ENCODE assay signal across 8 mouse cellular contexts in genomic region chr11:98660517-98660916, GRCm38 (mm10). TPM values are rescaled to one million over a fixed set of nuclear protein-coding genes. Genes with fewer than 3 reads are reported as not detected.
DNase-seq lines count a peak whose midpoint lies in the region; ATAC-seq and TF ChIP-seq lines count a peak whose summit lies in the region.

No protein-coding gene starts in this region.

- no peaks in the 10 kb centered on the region for H3K9me3 ChIP-seq in heart, embryonic 10.5 days
- H3K9me3 ChIP-seq in intestine, embryonic 15.5 days, result no peaks in the 10 kb centered on the region
- H3K9me3 ChIP-seq in limb, embryonic 11.5 days (ENCODE audit: control insufficient read depth, low read length), result no peaks in the 10 kb centered on the region

- no peak overlapping the region for H3K27ac ChIP-seq in heart, adult 2 months
- no peak overlapping the region for H3K27ac ChIP-seq in heart, embryonic 10.5 days
- no peak overlapping the region for H3K27ac ChIP-seq in intestine, embryonic 15.5 days
- no peak overlapping the region for H3K27ac ChIP-seq in limb, embryonic 11.5 days (replicated peaks; ENCODE audit: low read depth, low read length)

- 8% methylated on average over 6 of the region's 6 CpGs for WGBS in heart, adult 2 months
- 12% methylated on average over 6 of the region's 6 CpGs for WGBS in heart, embryonic 10.5 days
- WGBS in intestine, embryonic 15.5 days, result 9% methylated on average over 6 of the region's 6 CpGs
- WGBS in limb, embryonic 11.5 days, result 10% methylated on average over 6 of the region's 6 CpGs

- intact Hi-C loops in heart, adult 2 months (cut with DNase I), result no loop called here

- no peaks in the 10 kb centered on the region for H3K27me3 ChIP-seq in heart, adult 2 months (ENCODE audit: control insufficient read depth, insufficient read depth, low read length)
- H3K27me3 ChIP-seq in heart, embryonic 10.5 days (ENCODE audit: insufficient read depth, poor library complexity, severe bottlenecking), result peaks cover 21% of the 10 kb centered on the region; the same call in 1 of the 2 replicates
- no peaks in the 10 kb centered on the region for H3K27me3 ChIP-seq in intestine, embryonic 15.5 days (replicated peaks)
- no peaks in the 10 kb centered on the region for H3K27me3 ChIP-seq in limb, embryonic 11.5 days (ENCODE audit: control insufficient read depth, insufficient read depth, low read length)

- peak in 1 of 2 experiments; percentile 14 for DNase-seq in heart, adult 2 months
- DNase-seq in heart, embryonic 10.5 days (ENCODE audit: low spot score), result no peak
- peak; percentile 68 for DNase-seq in R1 (ENCODE audit: low read depth, low spot score)
- DNase-seq in limb, embryonic 11.5 days (ENCODE audit: low spot score), result peak; percentile 38
- DNase-seq in neural tube, embryonic 10.5 days (ENCODE audit: extremely low spot score, low spot score), result peak; percentile 26
- DNase-seq in urinary bladder, adult 18-20 months (ENCODE audit: low spot score in 2 of 2), result no peak

- no peaks in the 10 kb centered on the region for H3K36me3 ChIP-seq in heart, adult 2 months (ENCODE audit: control insufficient read depth, insufficient read depth, low read length)
- no peaks in the 10 kb centered on the region for H3K36me3 ChIP-seq in heart, embryonic 10.5 days
- H3K36me3 ChIP-seq in intestine, embryonic 15.5 days, result no peaks in the 10 kb centered on the region
- H3K36me3 ChIP-seq in limb, embryonic 11.5 days (ENCODE audit: control insufficient read depth, insufficient read depth, low read length), result no peaks in the 10 kb centered on the region

- H3K9ac ChIP-seq in heart, adult 2 months (ENCODE audit: low read depth, low read length), result no peak overlapping the region
- no peak overlapping the region for H3K9ac ChIP-seq in intestine, embryonic 15.5 days
- no peak overlapping the region for H3K9ac ChIP-seq in limb, embryonic 11.5 days (ENCODE audit: low read length)

- H3K79me2 ChIP-seq in heart, adult 2 months (replicated peaks; ENCODE audit: control insufficient read depth, insufficient read depth, low read length), result no peaks in the 10 kb centered on the region

- H3K4me1 ChIP-seq in heart, adult 2 months (ENCODE audit: control insufficient read depth, insufficient read depth, low read length), result no peaks in the 10 kb centered on the region; the same call in 1 of the 2 replicates
- no peaks in the 10 kb centered on the region for H3K4me1 ChIP-seq in heart, embryonic 10.5 days
- H3K4me1 ChIP-seq in intestine, embryonic 15.5 days (replicated peaks), result no peaks in the 10 kb centered on the region
- no peaks in the 10 kb centered on the region for H3K4me1 ChIP-seq in limb, embryonic 11.5 days (ENCODE audit: control insufficient read depth, insufficient read depth, low read length)

- peak; percentile 83 for ATAC-seq in erythroid progenitor cell, adult 5-6 weeks (replicated peaks; ENCODE audit: low FRiP score, poor library complexity, severe bottlenecking)
- ATAC-seq in intestine, embryonic 15.5 days, result peak; percentile 65
- no peak for ATAC-seq in limb, embryonic 11.5 days (ENCODE audit: insufficient number of reproducible peaks, low FRiP score, low TSS enrichment, low read depth)

- TF ChIP-seq CTCF in heart, adult 2 months (IDR thresholded peaks at IDR 0.05), result peak; percentile 87

- H3K4me2 ChIP-seq in intestine, embryonic 15.5 days (replicated peaks), result peak overlapping the region; percentile 7; the same call in 1 of the 2 replicates
- H3K4me2 ChIP-seq in limb, embryonic 11.5 days (ENCODE audit: low read depth, severe bottlenecking), result no peak overlapping the region

- no peak for TF ChIP-seq POLR2A in heart, adult 2 months (IDR thresholded peaks at IDR 0.05; ENCODE audit: insufficient read depth, low read depth, low read length)

- H3K4me3 ChIP-seq in heart, adult 2 months, result no peak overlapping the region
- no peak overlapping the region for H3K4me3 ChIP-seq in heart, embryonic 10.5 days
- H3K4me3 ChIP-seq in intestine, embryonic 15.5 days (replicated peaks), result no peak overlapping the region
- no peak overlapping the region for H3K4me3 ChIP-seq in limb, embryonic 11.5 days (ENCODE audit: low read depth, low read length)

- TF ChIP-seq EP300 in heart, adult 2 months (IDR thresholded peaks at IDR 0.05; ENCODE audit: insufficient read depth, low read depth, low read length), result no peak

RNA-seq across cellular contexts. Expression of gene Gsdma, which starts 3.6 kb away (rescaled TPM):
- total RNA-seq in heart, adult 2 months (2021), result not detected
- polyA plus RNA-seq in heart, adult 2 months (2012; rRNA removed), result 0.04 TPM in 1 of 2 replicates, not detected in the other
- not detected in 2 replicates for polyA plus RNA-seq in heart, embryonic 10.5 days (2016; fragmentation: Nextera tagmentation; extraction: Ambion mirVana)
- total RNA-seq in erythroid progenitor cell, adult 5-6 weeks (2015; ENCODE audit: low replicate concordance), result not detected in 2 replicates
- total RNA-seq in erythroid progenitor cell, adult 5-6 weeks (2017; ENCODE audit: low replicate concordance), result not detected in 2 replicates
- polyA plus RNA-seq in intestine, embryonic 15.5 days (2015; fragmentation: Nextera tagmentation; extraction: Ambion mirVana), result 0.10 TPM in 1 of 2 replicates, not detected in the other
- polyA plus RNA-seq in limb, embryonic 11.5 days (2014; fragmentation: Nextera tagmentation; extraction: Ambion mirVana), result 0.05 TPM in 1 of 2 replicates, not detected in the other

RNA-seq across cellular contexts. Expression of gene Gsdma2, which starts 14.0 kb away (rescaled TPM):
- total RNA-seq in heart, adult 2 months (2021), result not detected
- polyA plus RNA-seq in heart, adult 2 months (2012; rRNA removed), result not detected in 2 replicates
- not detected in 2 replicates for polyA plus RNA-seq in heart, embryonic 10.5 days (2016; fragmentation: Nextera tagmentation; extraction: Ambion mirVana)
- total RNA-seq in erythroid progenitor cell, adult 5-6 weeks (2015; ENCODE audit: low replicate concordance), result not detected in 2 replicates
- not detected in 2 replicates for total RNA-seq in erythroid progenitor cell, adult 5-6 weeks (2017; ENCODE audit: low replicate concordance)
- polyA plus RNA-seq in intestine, embryonic 15.5 days (2015; fragmentation: Nextera tagmentation; extraction: Ambion mirVana), result 0.20 and 0.21 TPM in 2 replicates
- not detected in 2 replicates for polyA plus RNA-seq in limb, embryonic 11.5 days (2014; fragmentation: Nextera tagmentation; extraction: Ambion mirVana)

RNA-seq across cellular contexts. Expression of gene Psmd3, which starts 21.8 kb away (rescaled TPM):
- 100 to 1,000 TPM in 1 of 2 experiments, 10 to 100 TPM in 1; 89.5 to 105 TPM for total RNA-seq in heart, adult 2 months (2021)
- 144 and 173 TPM in 2 replicates for polyA plus RNA-seq in heart, adult 2 months (2012; rRNA removed)
- polyA plus RNA-seq in heart, embryonic 10.5 days (2016; fragmentation: Nextera tagmentation; extraction: Ambion mirVana), result 232 and 255 TPM in 2 replicates
- 28.1 and 30.3 TPM in 2 replicates for total RNA-seq in erythroid progenitor cell, adult 5-6 weeks (2015; ENCODE audit: low replicate concordance)
- 23.6 and 30.7 TPM in 2 replicates for total RNA-seq in erythroid progenitor cell, adult 5-6 weeks (2017; ENCODE audit: low replicate concordance)
- 195 and 202 TPM in 2 replicates for polyA plus RNA-seq in intestine, embryonic 15.5 days (2015; fragmentation: Nextera tagmentation; extraction: Ambion mirVana)
- 180 and 187 TPM in 2 replicates for polyA plus RNA-seq in limb, embryonic 11.5 days (2014; fragmentation: Nextera tagmentation; extraction: Ambion mirVana)

RNA-seq across cellular contexts. Expression of gene Gsdma3, which starts 34.4 kb away (rescaled TPM):
- 1 to 10 TPM; 2.7 to 2.9 TPM for total RNA-seq in heart, adult 2 months (2021)
- not detected in 2 replicates for polyA plus RNA-seq in heart, adult 2 months (2012; rRNA removed)
- polyA plus RNA-seq in heart, embryonic 10.5 days (2016; fragmentation: Nextera tagmentation; extraction: Ambion mirVana), result not detected in 2 replicates
- total RNA-seq in erythroid progenitor cell, adult 5-6 weeks (2015; ENCODE audit: low replicate concordance), result not detected in 2 replicates
- not detected in 2 replicates for total RNA-seq in erythroid progenitor cell, adult 5-6 weeks (2017; ENCODE audit: low replicate concordance)
- not detected in 2 replicates for polyA plus RNA-seq in intestine, embryonic 15.5 days (2015; fragmentation: Nextera tagmentation; extraction: Ambion mirVana)
- polyA plus RNA-seq in limb, embryonic 11.5 days (2014; fragmentation: Nextera tagmentation; extraction: Ambion mirVana), result not detected in 2 replicates

RNA-seq across cellular contexts. Expression of gene Gm12355, which starts 35.1 kb away (rescaled TPM):
- 10 to 100 TPM in 1 of 2 experiments, 1 to 10 TPM in 1; 7.9 to 10.8 TPM for total RNA-seq in heart, adult 2 months (2021)
- not detected in 2 replicates for polyA plus RNA-seq in heart, adult 2 months (2012; rRNA removed)
- polyA plus RNA-seq in heart, embryonic 10.5 days (2016; fragmentation: Nextera tagmentation; extraction: Ambion mirVana), result 0.71 and 1.0 TPM in 2 replicates
- total RNA-seq in erythroid progenitor cell, adult 5-6 weeks (2015; ENCODE audit: low replicate concordance), result 5.4 TPM in 1 of 2 replicates, not detected in the other
- total RNA-seq in erythroid progenitor cell, adult 5-6 weeks (2017; ENCODE audit: low replicate concordance), result 1.1 and 3.9 TPM in 2 replicates
- 0.99 and 1.0 TPM in 2 replicates for polyA plus RNA-seq in intestine, embryonic 15.5 days (2015; fragmentation: Nextera tagmentation; extraction: Ambion mirVana)
- polyA plus RNA-seq in limb, embryonic 11.5 days (2014; fragmentation: Nextera tagmentation; extraction: Ambion mirVana), result 0.75 and 0.80 TPM in 2 replicates

Comparison
In these comparisons a context has a peak if more than half of its experiments do, and no peak if none do; other contexts are left out.
1. DNase-seq: peak in R1 (single experiment), limb, embryonic 11.5 days (single experiment) and neural tube, embryonic 10.5 days (single experiment); none in heart, embryonic 10.5 days (single experiment) and urinary bladder, adult 18-20 months (0 of 2).